Mouse (Mus musculus) B cell, adult 2 months (primary cell): ENCODE measurements at regions not wholly inside any gene's neighbourhood (a gene's known extent, or its start where the extent isn't known, plus 50 kb on each side); places are given as distances from the start of the nearest gene placed in this dataset.

Source experiments
- DNase-seq, 2 experiments: peaks; one replicate each; pipeline ENCODE4 v3.0.0; 2022

GRCm38 (mm10) chr12:58027796-58028195 is 183.8 kb upstream of the Sstr1 start:
- no peak for DNase-seq

- no peak for DNase-seq
Measured at GRCm38 (mm10) chr12:58056368-58056860, 155.2 kb upstream of the Sstr1 start.

- DNase-seq, result peak; percentile 37 to 38
Measured at GRCm38 (mm10) chr12:58067318-58068223, 144.0 kb upstream of the Sstr1 start.

DNA sequence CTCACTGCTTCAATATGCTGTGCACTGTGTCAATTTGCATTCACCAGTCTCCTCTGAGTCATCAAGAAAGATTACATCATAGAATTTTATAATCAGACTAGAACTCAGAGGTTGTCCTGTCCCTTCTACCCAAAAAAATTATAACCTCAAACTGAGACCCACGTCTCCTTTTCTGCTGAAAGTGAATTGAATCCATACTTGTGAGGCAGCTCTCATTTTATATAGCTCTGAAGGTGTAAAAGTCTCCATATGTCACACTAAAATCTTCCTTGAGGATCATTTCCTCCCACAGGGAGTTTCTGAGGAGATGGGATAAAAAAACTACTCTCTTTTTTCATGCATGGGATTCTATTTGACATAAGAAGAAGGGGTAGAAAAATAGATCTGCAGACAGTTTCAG is 124.3 kb upstream of the Sstr1 start:
- no peak for DNase-seq

DNA sequence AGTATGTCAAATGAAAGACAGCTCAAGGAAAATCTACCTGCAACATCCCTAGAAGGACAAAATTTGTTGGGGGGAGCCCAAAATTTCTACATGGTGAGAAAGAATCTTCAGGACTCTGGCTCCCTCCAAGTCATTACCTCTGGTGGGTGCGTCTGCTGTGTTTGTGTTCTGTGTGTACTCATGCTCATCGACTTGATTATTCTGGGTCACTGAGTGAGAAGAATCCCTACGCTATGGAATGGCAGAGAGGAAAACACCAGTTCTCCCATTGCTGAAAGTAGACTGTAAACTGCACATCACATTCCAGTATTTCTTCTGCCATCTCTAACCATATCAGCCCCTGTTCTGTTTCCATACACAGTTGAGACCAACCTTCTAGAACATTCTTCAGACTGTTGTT is 98.9 kb upstream of the Sstr1 start:
- DNase-seq, result no peak

GRCm38 (mm10) chr12:58139121-58139520 is 72.5 kb upstream of the Sstr1 start:
- DNase-seq, result no peak

DNA sequence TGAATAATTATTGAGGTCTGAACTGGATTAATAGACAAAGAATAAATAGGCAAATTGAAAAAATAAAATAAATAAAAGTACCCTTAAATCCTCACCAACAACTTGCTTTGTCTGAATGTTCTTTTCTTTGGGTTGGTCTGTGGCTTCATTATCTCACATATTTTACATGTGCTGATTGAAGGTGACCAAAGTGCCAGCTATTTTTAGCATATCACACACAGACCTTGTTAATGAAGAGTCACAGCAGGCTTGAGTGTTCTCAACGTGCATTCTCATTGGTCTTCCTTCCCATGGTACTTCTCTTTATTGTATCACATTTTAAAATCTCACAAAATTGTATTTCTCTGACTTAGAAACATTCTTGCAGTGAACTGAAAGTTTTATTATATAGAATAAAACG is 59.7 kb upstream of the Sstr1 start:
- DNase-seq, result no peak
